Comparison of ENCODE assay signal across 7 mouse cellular contexts in genomic region chr11:95336568-95337128, GRCm38 (mm10). TPM values are rescaled to one million over a fixed set of nuclear protein-coding genes. Genes with fewer than 3 reads are reported as not detected.
DNase-seq lines count a peak whose midpoint lies in the region; ATAC-seq and TF ChIP-seq lines count a peak whose summit lies in the region.

Gene Fam117a (plus strand): TSS chr11:95337018.

- H3K9ac ChIP-seq in intestine, embryonic 14.5 days (ENCODE audit: low read length), result peak within 1 kb of the TSS; percentile 68
- peak within 1 kb of the TSS; percentile 77 for H3K9ac ChIP-seq in midbrain, embryonic 11.5 days (ENCODE audit: low read length)

- H3K27me3 ChIP-seq in intestine, embryonic 14.5 days (replicated peaks; ENCODE audit: control insufficient read depth, insufficient read depth, low read length), result no peaks in the 10 kb centered on the region
- H3K27me3 ChIP-seq in midbrain, embryonic 11.5 days (ENCODE audit: control insufficient read depth, insufficient read depth, low read length), result no peaks in the 10 kb centered on the region; the same call in 1 of the 2 replicates
- H3K27me3 ChIP-seq in small intestine, adult 2 months (ENCODE audit: control insufficient read depth, insufficient read depth, low read length), result no peaks in the 10 kb centered on the region

- peak within 1 kb of the TSS; percentile 91 for H3K4me3 ChIP-seq in intestine, embryonic 14.5 days (ENCODE audit: low read depth, low read length)
- peak within 1 kb of the TSS; percentile 91 for H3K4me3 ChIP-seq in midbrain, embryonic 11.5 days (ENCODE audit: low read depth, low read length)
- peak within 1 kb of the TSS; percentile 71 for H3K4me3 ChIP-seq in small intestine, adult 2 months (ENCODE audit: low read depth, low read length)

- H3K36me3 ChIP-seq in intestine, embryonic 14.5 days (ENCODE audit: control insufficient read depth, insufficient read depth, low read length), result 0 out of 2 replicates have a peak, but pooled peaks cover 3% of the 10 kb centered on the region
- H3K36me3 ChIP-seq in midbrain, embryonic 11.5 days (ENCODE audit: control insufficient read depth, insufficient read depth, low read length), result no peaks in the 10 kb centered on the region
- H3K36me3 ChIP-seq in small intestine, adult 2 months (ENCODE audit: control insufficient read depth, insufficient read depth, low read length), result no peaks in the 10 kb centered on the region

- TF ChIP-seq CTCF in small intestine, adult 2 months (IDR thresholded peaks at IDR 0.05; ENCODE audit: extremely low read depth, insufficient read length, insufficient replicate concordance, low read depth, low read length), result no peak

- H3K4me1 ChIP-seq in intestine, embryonic 14.5 days (replicated peaks; ENCODE audit: control insufficient read depth, insufficient read depth, low read length), result peaks cover 30% of the 10 kb centered on the region; the same call in 1 of the 2 replicates
- H3K4me1 ChIP-seq in midbrain, embryonic 11.5 days (ENCODE audit: control insufficient read depth, insufficient read depth, low read length), result no peaks in the 10 kb centered on the region
- H3K4me1 ChIP-seq in small intestine, adult 2 months (ENCODE audit: control insufficient read depth, insufficient read depth, insufficient read length, low read length), result peaks cover 5% of the 10 kb centered on the region

- ATAC-seq in intestine, embryonic 14.5 days (replicated peaks; ENCODE audit: low FRiP score, low TSS enrichment, low read depth), result peak; percentile 98
- peak; percentile 97 for ATAC-seq in midbrain, embryonic 11.5 days (ENCODE audit: low FRiP score)

- intact Hi-C loops in gastrocnemius, postnatal 36 days (cut with DNase I), result no loop called here
- intact Hi-C loops in left cerebral cortex, postnatal 4 days (cut with DNase I), result no loop called here

- H3K4me2 ChIP-seq in intestine, embryonic 14.5 days (ENCODE audit: low read length), result peak within 1 kb of the TSS; percentile 75
- H3K4me2 ChIP-seq in midbrain, embryonic 11.5 days, result peak within 1 kb of the TSS; percentile 87

- peak; percentile 91 for DNase-seq in adrenal gland, postnatal 10 days
- peak; percentile 90 for DNase-seq in embryo, embryonic 9.5 days (ENCODE audit: extremely low spot score)
- DNase-seq in gastrocnemius, postnatal 36 days, result peak; percentile 65 to 81
- peak; percentile 85 for DNase-seq in intestine, embryonic 14.5 days (ENCODE audit: low spot score)
- peak; percentile 88 for DNase-seq in left cerebral cortex, postnatal 4 days
- DNase-seq in midbrain, embryonic 11.5 days (ENCODE audit: low spot score, missing footprints), result peak; percentile 94

- WGBS in intestine, embryonic 14.5 days, result under 1% methylated on average over 26 of the region's 27 CpGs
- under 1% methylated on average over 24 of the region's 27 CpGs for WGBS in midbrain, embryonic 11.5 days
- WGBS in small intestine, adult 2 months, result under 1% methylated on average over 23 of the region's 27 CpGs

- peak; percentile 78 for TF ChIP-seq POLR2A in small intestine, adult 2 months (IDR thresholded peaks at IDR 0.05; ENCODE audit: low read depth, low read length)

- H3K27ac ChIP-seq in intestine, embryonic 14.5 days (ENCODE audit: low read depth), result peak within 1 kb of the TSS; percentile 38; the same call in 1 of the 2 replicates
- H3K27ac ChIP-seq in midbrain, embryonic 11.5 days (ENCODE audit: low read depth, low read length), result no peak within 1 kb of the TSS
- peak within 1 kb of the TSS; percentile 17 for H3K27ac ChIP-seq in small intestine, adult 2 months (ENCODE audit: insufficient read depth, low read depth, low read length)

- H3K9me3 ChIP-seq in intestine, embryonic 14.5 days (ENCODE audit: control insufficient read depth, low read length), result no peaks in the 10 kb centered on the region
- no peaks in the 10 kb centered on the region for H3K9me3 ChIP-seq in midbrain, embryonic 11.5 days (ENCODE audit: control insufficient read depth, low read length)

RNA-seq across cellular contexts. Expression of gene Fam117a, which starts in this region (rescaled TPM):
- 10 to 100 TPM; 21.6 to 25.9 TPM for total RNA-seq in adrenal gland, postnatal 10 days (2021)
- total RNA-seq in gastrocnemius, postnatal 36 days (2021), result 1 to 10 TPM; 2.0 to 2.2 TPM
- polyA plus RNA-seq in intestine, embryonic 14.5 days (2014; fragmentation: Nextera tagmentation; extraction: Ambion mirVana), result 10.3 and 10.9 TPM in 2 replicates
- total RNA-seq in left cerebral cortex, postnatal 4 days (2021), result 1 to 10 TPM; 4.5 to 4.8 TPM
- polyA plus RNA-seq in midbrain, embryonic 11.5 days (2014; fragmentation: Nextera tagmentation; extraction: Ambion mirVana), result 7.5 and 7.6 TPM in 2 replicates
- polyA plus RNA-seq in small intestine, adult 2 months (2012; rRNA removed), result 9.6 and 15.6 TPM in 2 replicates
